Mouse (Mus musculus) heart, adult 11 months (tissue): ENCODE measurements around the gene E030018B13Rik.
A peak's percentile ranks its signal among the peaks of the same experiment; 100 is the strongest.

Source experiments
- DNase-seq: peaks from one replicate; pipeline ENCODE4 v3.0.0; 2022

The E030018B13Rik gene

GRCm38 (mm10) chr7:63938066-63938913 lies 21.6 kb downstream of the E030018B13Rik start:
- DNase-seq: no peak

DNA sequence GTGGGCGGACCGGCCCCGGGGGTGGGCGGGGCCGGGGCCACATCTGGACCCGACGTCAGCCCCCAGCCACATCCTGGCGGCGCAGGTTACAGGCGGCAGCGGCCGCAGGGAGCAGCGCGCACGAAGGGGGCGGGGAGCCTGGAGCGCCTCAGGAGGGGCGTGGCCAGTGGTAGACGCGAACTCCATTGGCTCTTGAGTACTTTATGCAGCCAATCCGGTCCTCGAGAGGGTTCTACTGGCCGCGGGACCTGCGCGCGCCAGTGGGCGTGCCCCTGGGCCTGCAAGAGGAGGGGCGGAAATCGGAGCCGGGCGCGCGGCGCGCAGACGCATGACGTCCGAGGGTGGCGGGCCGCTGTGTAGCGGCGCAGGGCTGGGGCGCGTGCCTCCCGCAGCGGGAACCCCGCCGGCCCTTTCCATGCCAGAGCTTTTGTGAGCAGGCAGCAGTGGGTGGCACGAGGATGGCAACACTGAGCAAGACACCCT lies 22.3 kb downstream of the E030018B13Rik start, which contains the start of gene Klf13:
Gene Klf13, minus strand, starts transcription at position 2 of the 483 bp plus-strand sequence.
- DNase-seq: peak; percentile 100

GRCm38 (mm10) chr7:63939397-63939951 lies 22.8 kb downstream of the E030018B13Rik start:
- peak; percentile 99 for DNase-seq

- peak; percentile 91 for DNase-seq
Observed at GRCm38 (mm10) chr7:63940321-63940720, 23.7 kb downstream of the E030018B13Rik start.

DNA sequence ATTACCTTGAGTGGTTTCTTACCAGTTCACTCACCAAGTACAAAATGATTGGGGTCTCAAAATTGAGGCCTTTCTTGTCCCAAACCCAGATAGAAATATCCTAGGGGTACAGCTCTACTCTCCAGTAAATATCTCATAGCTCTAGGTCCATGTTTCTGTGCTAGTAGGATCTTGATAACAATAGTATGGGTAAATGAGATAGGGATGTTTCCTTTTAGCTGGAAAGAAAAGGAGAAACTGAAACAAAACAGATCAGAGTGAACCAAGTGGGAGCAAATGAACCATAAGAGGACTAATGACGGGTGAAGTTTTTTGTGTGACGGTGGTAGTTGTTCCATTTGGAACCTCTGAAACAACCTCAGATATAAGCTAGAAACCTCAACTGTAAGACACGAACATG lies 24.4 kb downstream of the E030018B13Rik start:
- no peak for DNase-seq

DNA sequence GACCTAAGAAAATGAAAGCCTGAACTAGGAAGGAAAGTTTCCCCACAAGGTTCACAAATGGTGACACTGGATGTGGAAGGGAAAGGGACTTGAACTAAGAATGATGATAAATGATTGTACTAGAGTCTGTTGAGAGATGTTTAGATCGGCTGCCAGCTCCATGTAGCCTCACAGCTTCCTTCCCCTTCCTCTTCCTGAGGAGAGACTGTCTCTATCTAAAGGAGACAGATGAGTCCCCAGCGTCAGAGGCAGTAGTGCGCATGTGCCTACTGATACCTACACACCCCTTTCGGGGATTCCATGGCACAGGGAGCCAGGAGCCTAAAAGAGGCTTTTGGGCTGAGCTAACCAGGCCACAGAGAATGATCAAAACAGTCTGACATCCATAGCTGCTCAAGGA lies 24.8 kb downstream of the E030018B13Rik start:
- no peak for DNase-seq

GRCm38 (mm10) chr7:63943946-63944345 lies 27.3 kb downstream of the E030018B13Rik start:
- peak; percentile 75 for DNase-seq

- DNase-seq: no peak
Observed at GRCm38 (mm10) chr7:63947514-63948487, 31.1 kb downstream of the E030018B13Rik start.

DNA sequence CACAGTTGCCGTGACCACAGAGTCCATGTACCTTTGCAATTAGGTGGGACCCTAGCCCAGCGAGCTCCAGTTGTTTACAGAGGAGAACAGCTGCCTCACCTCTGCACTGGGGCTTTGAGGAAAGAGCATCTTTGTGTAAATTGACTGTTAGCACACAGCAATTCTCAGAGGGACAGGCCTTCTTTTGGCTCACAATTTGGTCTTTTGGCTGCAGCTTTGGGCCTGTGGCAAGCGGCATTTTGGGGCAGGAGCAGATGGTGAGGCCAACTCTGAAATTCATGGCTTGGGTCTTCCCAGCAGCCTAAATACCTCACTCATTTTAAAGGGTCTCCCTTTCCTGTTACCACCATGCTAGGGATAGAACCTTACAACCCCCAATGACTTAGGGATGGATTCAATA lies 32.5 kb downstream of the E030018B13Rik start:
- DNase-seq: no peak

- DNase-seq: peak; percentile 76
Observed at GRCm38 (mm10) chr7:63950931-63951607, 34.4 kb downstream of the E030018B13Rik start.

GRCm38 (mm10) chr7:63952077-63952898 lies 35.6 kb downstream of the E030018B13Rik start:
- DNase-seq: no peak

- no peak for DNase-seq
Observed at GRCm38 (mm10) chr7:63955440-63955839, 38.8 kb downstream of the E030018B13Rik start.

DNA sequence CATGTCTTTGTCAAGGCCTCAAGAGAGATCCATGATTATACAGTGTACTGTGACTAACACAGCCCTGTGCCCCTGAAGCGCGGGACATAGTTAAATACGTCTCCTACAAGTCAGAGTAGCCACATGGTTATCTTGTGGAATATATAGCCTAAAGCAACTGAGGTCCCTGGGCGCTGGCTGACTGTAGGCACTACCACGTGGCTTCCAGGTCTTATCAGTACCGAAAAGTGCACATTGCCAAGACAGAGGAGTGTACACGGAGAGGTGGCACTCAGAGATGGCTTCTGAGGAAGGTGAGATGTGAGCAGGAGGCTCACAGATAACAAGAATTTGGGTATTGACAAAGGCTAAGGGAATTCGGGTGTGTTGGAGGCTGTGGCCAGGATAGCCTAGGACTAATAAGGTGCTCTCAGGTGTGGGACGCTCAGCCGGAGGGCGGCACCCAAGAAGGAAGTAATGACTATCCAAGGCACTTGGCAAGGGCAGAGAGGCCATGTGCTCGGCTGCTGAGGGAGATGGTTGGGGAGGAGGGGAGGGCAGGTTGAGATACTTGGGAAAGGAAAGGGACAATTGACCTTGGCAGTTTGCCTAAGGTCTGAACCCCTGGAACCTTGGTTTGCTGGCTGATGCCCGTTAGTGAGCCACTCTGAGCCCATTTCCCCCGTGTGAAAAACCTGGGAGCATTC lies 39.6 kb downstream of the E030018B13Rik start:
- DNase-seq: no peak

DNA sequence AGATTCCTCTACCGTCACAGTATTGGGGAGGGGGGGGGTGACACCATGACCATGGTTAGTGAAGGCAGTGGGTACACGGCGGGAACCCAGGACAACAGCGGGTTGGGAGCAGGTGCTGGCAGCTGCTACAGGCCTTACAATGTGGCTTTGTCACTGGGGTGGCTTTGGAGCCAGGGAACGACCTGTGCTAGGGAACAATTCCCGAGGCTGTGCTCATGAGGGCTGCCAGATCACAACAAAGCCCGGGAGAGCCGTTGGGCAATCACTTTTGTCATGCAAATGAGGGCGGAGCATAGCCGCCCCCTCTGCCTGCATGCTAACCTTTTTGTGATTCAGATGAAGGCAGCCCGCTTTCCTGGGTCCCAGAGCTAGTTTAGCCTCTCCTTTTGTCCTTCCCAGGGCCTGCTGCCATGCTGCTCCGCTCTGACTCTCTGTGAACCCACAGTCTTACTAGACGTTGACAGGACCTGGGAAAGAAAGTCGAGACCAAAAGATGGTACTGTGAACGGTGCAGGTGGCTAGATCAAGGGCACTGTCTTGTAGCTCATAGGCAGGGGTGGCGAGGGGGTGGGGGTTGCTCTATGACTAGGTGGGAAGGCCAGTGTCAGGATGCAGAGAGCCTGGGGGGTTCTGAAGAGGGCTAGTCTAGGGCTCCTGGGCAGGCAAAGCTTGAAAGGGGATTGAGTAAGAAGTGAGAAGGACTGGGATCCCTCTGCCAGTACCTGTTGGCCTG lies 40.5 kb downstream of the E030018B13Rik start:
- peak; percentile 88 for DNase-seq

- peak; percentile 74 for DNase-seq
Observed at GRCm38 (mm10) chr7:63957872-63958640, 41.4 kb downstream of the E030018B13Rik start.

DNA sequence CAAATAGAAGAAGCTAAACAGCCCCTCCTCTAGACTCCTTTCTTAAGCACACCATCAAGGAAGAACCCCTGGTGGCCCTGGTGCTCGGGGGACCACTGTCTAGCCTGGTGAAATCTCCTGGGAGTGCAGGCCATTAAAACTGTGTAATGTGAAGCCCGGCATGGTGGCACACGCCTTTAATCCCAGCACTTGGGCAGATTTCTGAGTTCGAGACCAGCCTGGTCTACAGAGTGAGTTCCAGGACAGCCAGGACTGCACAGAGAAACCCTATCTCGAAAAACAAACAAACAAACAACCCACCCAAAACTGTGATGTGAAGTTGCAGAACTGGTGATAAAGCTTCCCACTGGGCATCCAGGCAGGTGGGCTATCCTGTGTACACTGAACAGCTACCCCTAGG lies 47.0 kb downstream of the E030018B13Rik start:
- DNase-seq: peak; percentile 71

GRCm38 (mm10) chr7:63964121-63964520 lies 47.5 kb downstream of the E030018B13Rik start:
- DNase-seq: peak; percentile 79

DNA sequence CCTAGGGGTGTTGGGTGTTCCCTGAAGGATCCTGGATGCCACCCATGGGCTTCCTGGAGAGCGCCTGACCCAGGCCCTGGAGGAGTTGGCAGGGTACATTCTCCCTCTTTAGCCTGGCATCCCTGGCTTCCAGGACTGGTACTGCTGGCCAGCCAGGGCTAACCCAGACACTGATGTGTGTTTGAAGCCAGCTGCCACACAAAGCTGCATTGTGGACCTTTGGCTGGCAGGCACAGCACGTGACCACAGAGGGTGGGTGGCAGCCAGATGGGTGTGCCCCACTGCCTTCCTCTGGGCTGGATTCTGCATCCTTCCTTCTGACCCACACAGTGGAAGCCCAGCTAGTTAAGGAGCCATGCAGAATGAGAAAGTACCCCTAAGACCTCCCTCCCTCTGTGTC lies 48.5 kb downstream of the E030018B13Rik start:
- DNase-seq: peak; percentile 99
